Mouse (Mus musculus) layer of hippocampus, adult 9-10 months (tissue): ENCODE results near the gene Upf2.
"Not testable (repeated sequence)": the region's sequence is repeated elsewhere in the genome, so short reads cannot be mapped to it uniquely, and the experiment has no call there.

Source experiments
- DNase-seq: peaks from one replicate; pipeline ENCODE4 v3.0.0; 2022; ENCODE audit warnings: low spot score

Gene Upf2

DNA sequence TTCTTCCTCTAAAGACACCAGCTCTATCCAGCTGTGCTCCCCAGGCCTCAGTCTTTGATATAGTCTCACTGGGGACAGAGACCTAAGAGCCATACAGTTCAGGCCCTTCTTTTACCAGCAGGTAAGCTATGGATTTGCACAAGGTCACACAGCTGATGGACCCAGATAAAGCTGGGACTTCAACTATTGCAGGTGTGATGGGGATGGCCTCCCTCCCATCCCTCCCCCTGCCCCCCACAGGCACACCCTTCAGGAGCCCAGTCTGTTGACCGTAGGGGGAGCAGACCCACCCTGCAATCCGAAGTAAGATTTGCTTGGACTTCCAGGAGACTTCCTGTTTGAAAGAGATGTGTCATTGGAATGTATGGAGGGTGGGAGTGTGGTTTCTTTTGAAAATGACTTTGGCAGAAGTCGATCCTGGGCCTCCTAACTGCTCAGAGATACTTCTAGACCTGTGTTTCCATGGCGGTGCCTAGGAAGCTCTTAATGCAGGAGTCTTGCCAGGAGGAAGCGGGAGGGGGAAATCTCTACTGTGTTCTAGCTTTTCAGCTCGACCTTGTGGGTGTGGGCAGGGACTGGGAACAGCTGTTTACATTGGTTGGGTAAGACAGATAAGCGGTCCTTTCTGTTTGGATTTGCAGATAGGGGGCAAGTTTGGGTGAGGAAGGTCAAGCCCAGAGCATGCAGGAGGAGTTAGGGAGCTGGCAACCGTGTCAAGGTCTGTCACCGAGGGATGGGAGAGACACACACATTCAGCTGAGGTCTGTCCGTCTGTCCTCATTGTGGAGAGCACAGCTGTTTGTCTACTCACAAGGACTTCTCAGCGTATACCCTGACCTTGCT is 120.5 kb downstream of the Upf2 start:
- DNase-seq = no peak

DNA sequence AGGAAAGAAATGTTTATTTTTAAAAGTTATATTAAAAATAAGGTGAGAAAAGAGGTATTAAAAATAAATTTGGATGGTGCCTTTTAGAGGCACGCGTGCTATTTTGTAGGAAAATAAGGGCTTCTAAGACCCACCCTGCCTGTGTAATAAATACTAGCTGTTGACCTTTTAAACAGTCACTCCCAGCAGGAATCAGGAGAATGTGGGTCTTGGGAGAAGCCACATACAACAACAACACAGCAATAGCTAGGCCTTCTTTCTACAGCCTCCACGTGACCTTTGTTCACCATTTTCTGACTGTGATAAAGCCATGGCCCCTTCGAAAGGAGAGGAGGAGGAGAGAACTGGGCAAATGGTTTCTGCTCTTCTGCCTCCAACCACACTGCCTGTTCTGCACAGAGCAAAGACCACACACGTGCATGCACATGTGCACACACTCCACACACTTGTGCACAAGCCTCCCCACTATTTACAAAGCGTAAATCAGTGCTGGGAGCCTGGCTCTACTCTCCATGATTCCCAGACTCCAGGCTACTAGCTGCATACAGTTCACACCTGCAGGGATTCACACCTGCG is 121.5 kb downstream of the Upf2 start:
- DNase-seq = no peak

DNA sequence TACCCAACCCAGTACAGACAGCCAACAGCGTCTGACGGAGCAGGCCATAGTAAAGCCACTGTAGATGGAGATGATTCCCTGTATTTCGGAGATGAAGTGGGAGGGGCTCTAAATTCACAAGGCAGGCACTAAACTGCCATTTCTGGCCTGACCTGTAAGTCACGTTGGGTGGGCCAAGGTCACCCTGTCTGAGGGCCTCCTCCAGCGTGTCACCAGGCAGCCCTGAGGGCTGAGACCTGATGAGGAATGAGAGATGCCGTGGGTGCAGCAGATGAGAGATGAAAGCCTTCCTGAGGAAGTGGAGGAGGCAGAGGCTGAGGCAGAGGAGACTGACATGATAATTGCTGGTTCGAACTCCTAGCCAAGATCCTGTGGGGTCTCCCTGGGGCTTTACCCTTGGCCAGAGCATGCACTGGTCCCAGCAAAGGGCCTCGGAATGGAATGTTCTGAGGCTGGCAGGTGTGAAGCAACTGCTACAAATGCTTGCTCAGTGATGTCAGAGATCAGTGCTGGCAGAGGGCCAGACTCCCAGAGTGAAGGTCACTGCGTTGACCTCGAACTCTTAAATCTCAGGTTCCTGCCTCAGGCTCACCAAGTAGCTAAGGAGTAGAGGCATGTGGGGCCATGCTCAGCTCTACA is 123.7 kb downstream of the Upf2 start:
- no peak for DNase-seq

DNA sequence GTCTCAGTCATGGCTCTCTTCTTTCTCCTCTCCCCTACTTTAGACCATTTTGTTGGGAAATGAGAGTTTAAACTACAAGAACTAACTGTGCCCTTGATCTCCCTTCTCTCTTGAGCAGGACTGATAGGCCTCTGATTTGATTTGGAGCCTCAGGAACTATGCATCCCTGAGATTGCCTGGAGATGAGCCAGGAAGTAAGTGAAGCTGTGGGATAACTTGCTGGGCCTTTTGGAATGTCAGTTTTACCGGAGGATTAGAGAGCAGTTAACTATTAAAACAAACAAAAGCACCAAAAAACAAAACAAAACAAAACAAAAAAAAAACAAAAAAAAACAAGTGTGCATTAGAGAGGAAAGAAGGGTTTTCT is 124.2 kb downstream of the Upf2 start:
- DNase-seq = no peak

DNA sequence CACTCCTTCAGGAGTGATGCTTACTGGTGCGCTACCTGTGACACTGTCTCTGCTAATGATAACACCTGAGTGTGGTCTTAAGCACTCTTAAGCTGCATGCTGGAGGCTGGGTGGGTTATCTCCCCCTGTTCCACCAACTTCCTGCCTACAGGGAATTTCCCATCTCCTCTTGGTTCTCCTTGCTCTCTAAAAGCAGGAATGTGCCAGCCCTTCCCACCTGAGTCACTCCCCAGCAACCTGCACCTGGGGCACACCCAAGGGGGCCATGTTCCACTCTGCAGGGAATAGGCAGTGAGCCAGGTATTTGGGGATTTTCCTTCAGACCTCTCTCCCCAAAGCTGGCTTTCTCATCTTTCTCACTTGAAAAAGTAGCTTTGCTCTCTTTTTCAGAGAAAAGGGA is 128.8 kb downstream of the Upf2 start:
- DNase-seq = no peak

DNA sequence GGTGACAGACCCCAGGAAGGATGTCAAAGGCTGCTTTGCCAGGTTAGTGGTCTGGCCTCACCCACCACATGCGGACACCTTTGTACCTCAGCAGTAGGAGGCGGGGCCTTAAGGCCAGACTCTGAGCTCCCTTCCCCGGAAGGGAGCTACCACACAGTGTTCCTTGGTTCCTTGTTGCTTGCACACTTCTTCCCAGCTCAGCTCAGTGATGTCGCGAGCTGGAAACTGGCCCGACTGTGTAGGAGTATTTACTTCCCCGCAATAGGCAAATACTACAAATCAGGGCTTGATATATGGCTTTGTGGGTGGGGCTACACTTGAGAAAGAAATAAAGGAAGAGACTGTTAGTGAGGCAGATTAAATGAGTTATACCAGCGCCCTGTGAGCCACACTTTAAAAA is 129.8 kb downstream of the Upf2 start:
- DNase-seq = no peak

DNA sequence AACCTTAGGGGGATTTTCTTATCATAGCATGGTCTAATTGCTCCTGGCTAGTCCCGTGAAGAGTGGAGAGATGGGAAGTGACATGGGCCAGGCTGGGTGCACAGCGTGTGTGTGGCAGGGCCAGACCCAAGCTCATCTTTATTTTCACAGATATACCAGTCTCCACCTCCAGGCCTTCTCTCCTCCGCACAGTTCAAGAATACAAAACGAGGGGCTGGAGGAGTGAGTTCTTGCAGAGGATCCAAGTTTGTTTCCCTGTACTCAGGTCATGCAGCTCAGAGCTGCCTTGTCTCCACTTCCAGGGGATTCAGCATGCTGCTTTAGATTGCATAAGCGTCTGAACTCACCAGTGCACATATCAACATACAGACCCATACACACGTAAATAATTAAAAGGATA is 131.3 kb downstream of the Upf2 start:
- no peak for DNase-seq

DNA sequence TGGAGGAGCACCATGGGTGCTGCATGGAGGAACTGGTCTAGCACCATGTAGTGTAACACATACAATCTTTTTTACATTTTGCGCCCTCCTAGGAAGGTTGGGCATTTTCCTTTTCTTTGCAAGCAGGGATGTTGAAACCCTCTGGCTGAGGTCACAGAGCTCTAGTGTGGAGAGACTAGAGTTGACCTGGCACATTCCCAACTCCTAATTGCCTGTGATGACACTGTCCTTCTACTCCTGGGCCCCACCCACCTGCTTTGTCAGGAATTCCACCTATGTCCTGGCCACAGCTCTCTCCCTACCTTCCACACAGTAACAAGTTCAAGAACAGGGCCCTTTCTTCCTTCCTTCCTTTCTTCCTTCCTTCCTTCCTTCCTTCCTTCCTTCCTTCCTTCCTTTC is 132.4 kb downstream of the Upf2 start:
- no peak for DNase-seq

DNA sequence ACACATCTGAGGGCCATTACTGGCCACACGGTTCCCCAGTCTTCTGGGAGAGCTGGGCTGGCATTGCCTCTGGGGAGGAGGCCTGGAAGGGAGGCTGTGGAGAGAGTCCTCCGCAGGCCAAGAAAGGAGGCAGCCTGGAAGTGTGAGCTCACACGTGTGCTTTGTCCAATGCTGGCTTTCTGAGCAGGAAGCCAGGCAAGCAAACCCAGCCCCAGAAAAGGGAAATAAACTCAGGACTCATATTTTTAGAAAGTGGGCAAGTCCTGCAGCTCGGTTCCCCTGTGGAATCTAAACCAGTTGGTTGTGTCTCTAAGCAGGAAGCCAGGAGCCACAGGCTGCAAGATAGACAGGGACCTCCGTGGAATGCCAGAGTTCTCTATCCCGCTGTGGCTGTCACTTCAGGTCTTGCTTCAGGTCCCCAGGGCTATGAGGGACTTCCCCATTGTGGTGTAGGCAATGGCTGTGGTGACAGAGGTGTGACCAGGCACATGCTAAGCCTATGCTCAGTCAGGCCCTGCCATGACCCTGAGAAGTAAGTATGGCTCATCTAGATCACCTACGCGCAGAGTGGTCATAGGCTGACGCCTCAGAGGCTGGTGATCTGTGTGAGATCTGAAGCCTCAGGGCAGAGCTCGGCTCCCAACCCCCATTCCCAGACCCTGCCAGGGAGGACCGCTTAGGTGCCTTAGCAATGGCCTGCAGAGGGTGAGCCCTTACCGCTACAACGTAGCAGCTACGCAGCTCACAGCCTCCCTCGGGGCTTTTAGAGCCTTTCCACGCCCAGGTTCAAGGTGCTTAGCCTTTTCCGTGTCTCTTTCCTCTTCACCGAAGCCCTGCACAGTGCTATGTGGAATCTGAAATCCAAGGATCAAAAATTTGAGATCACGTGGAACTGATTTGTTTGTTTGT is 134.6 kb downstream of the Upf2 start:
- no peak for DNase-seq

DNA sequence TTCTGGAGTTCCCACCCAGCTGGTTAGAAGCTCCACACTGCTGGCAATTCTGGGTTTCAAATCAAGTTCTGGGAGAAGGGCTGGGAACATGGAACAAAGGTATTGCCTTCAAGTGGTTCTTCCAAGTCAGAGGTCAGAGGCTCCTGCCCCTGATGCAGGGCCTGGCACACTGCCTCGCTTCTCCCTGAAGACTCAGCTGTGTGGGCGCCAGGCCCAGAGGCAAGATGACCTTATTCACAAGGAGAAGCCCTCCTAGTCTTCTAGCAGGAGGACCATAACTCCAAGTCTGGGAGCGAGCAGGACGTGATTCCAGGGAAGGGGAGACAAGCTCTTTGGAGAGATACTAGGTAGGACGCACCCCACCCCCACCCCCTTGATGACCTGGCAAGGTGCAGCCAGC is 135.9 kb downstream of the Upf2 start:
- DNase-seq = no peak

DNA sequence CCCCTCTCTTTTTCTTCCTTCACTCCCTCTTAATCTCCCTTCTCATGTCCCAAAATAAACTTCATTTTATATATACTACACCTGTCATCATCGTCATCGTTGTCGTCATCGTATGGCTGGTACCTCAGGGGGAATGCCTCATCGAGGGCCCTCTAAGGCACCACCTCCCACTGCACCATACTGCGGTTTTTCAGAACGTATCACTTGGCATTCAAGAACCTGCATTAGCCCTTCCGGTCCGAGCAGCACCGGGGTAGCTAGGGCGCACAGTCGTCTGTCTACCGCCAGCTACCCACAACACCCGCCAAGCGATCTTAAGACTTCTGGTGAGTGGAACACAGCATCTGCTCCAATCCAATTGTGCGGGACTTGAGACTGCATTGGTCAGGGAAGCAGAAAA is 138.7 kb downstream of the Upf2 start:
- DNase-seq = not testable (repeated sequence)

DNA sequence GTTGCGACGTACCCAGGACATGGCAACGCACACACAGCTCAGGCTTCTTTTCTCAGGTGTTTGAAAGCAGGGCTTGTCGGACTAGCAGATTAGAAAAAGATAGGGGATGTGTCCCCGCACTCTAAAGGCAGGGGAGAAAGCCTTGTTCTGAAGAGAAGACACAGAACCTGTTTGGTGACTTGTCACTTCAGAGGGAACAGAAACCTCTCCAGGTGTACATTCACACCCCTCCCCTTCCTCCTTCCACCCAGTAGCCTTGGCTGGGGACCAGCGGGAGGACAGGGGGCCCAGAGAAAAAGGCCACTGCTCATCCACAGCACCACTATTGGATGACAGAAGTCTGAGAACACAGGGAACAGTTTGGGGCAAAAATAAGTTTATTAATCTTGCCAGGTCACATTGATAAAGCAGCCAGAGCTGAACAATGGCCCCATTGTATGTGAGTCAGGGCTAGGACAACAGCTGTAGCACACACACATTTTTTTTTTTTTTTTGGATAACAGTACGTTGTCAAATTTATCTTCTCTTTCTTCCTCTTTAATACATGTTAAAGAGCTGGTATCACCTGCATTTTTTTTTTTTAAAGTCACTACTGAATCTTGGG is 145.9 kb downstream of the Upf2 start:
- DNase-seq = no peak

DNA sequence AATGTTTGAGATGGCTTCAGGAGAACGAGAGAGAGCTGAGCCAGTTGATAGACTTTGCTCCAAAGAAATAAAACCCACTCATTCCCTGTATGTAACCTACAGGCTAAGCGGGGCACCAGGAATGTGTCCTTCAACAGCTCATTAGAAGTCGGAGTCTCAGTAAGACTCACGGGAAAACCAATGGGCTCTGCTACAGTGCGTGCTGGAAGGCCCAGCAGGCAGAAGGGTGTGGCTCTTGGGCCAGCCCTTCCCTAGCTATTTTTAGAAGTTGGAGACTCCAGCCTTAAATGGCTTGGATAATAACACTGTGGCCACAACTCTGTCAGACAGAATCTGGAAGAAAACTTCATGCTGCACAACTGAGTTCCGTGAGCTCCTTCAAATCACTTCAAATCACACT is 147.7 kb downstream of the Upf2 start:
- no peak for DNase-seq

DNA sequence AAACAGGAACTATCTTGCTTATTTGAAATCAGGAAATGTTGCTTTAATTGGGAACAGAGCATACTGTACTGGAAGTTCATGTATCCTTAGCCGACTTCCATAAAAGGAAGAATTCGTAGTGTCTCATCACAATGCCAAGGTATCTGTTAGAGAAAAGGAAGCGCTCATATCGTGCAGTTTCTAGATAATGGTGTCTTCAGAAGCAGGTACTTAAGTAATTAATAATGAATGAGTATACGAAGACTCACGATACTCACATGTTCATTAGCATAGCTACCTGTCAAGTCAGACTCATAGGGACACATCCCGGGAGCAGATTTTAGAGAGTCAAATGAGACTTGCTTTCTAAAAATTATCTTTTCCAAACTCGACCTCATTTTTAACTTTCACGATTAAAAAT is 148.2 kb downstream of the Upf2 start:
- DNase-seq = no peak

DNA sequence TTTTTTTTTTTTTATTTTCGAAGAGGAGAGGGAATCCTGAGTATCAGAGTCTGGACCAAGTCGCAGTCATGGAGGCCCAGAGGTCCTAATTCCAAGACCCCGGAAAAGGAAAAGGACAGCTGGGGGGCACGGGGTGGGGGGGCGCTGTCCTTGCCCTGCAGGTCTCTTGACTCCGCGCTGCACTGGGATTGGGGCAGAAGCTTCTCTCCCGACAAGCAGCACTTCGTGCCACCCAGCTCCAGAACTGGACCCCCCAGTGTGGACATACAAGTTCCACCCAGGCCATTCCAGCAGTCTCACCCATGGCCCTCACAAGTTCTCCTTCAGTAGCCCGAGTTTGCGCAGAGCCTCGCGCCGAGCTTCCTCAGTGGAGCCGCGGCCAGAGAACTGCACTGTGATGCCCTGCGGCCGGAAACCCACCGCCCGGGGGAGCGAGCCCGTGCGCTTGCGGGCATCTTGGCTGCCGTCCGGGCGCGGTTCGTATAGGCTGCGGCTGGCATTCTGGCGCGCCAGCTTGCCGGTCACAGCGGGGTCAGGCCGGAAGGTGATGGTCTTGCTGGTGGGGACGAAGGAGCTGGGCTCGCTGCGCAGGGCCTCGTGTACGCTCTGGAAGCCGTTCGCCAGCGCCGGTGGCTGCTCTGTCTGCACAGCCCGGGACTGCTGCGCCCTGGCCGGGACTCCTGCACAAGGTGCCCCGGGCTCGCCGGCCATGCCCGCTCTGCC is 148.9 kb downstream of the Upf2 start:
- no peak for DNase-seq

DNA sequence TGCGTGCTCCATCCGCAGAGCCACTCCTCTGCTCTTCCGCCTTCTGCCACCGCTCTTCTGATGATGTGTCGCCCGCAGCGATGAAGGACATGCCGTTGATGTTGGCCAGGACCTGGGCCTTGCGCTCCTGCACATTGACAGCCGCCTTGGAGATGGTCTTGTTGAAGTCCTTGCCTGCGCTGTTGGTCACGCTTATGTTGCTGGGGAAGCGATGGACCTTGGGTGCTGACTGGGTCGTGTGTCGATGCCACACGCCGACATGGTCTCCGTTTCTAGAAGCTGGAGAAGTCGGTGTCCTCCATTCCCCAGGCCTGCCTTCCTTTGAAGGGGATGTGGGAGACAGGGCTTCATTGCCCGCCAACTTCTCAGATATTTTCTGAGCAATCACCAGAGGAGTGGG is 149.5 kb downstream of the Upf2 start:
- DNase-seq = no peak

DNA sequence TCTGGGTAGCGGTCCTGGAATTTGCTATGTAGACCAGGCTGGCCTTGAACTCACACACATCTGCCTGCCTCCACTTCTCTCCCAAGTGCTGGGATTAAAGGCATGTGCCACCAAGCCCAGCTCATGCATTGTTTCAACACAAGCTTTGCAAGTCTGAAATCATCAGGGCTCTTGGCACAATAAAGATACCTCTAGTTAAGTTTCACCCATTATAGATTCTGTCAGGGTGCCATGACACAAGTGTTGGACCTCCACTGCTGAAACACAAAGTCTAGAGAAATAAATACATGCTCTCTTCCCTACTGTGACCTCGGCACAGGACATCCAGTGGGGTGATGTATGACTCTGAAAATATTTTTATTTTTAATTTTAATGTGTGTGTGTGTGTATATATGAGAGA is 154.2 kb downstream of the Upf2 start:
- no peak for DNase-seq
